Mouse (Mus musculus) forebrain, embryonic 16.5 days (tissue): ENCODE measurements around the gene Cnrip1. TPM values are rescaled to one million over a fixed set of nuclear protein-coding genes. Genes with fewer than 3 reads are reported as not detected.

Experiments
- ATAC-seq: fragments of 200-750 bp; cut with Nextera tagmentation; 2 replicates; pipeline ENCODE4 v1.8.0; 2017; ENCODE audit warnings: mild to moderate bottlenecking, moderate library complexity
- H3K27ac ChIP-seq: fragments of 300-500 bp; sonication (generic); 2 replicates; pipeline ENCODE4 v1.5.1; 2014; ENCODE audit warnings: low read length, control low read depth
- H3K27me3 ChIP-seq: fragments of 300-500 bp; sonication (generic); replicated peaks from 2 replicates; pipeline ENCODE4 v1.6.1; 2014; ENCODE audit warnings: low read length; ENCODE audit not compliant: control insufficient read depth, insufficient read depth
- H3K36me3 ChIP-seq: fragments of 300-500 bp; sonication (generic); 2 replicates; pipeline ENCODE4 v1.6.1; 2014; ENCODE audit not compliant: control insufficient read depth, insufficient read depth
- H3K4me1 ChIP-seq: fragments of 300-500 bp; sonication (generic); replicated peaks from 2 replicates; pipeline ENCODE4 v1.6.1; 2014; ENCODE audit warnings: low read length; ENCODE audit not compliant: control insufficient read depth, insufficient read depth
- H3K4me2 ChIP-seq: fragments of 300-500 bp; sonication (generic); 2 replicates; pipeline ENCODE4 v1.6.1; 2014; ENCODE audit warnings: mild to moderate bottlenecking, low read length, control low read depth
- H3K4me3 ChIP-seq: fragments of 300-500 bp; sonication (generic); replicated peaks from 2 replicates; pipeline ENCODE4 v1.5.1; 2014; ENCODE audit warnings: mild to moderate bottlenecking, low read length, control low read depth
- H3K9ac ChIP-seq: fragments of 300-500 bp; sonication (generic); replicated peaks from 2 replicates; pipeline ENCODE4 v1.6.1; 2014; ENCODE audit warnings: low read depth, low read length, control low read depth
- H3K9me3 ChIP-seq: fragments of 300-500 bp; sonication (generic); 2 replicates; pipeline ENCODE4 v1.6.1; 2016; ENCODE audit warnings: low read length; ENCODE audit not compliant: control insufficient read depth
- WGBS: fragments of 180-500 bp; shearing (Covaris S2); extraction: QIAGEN DNeasy Blood & Tissue Kit; methylation state at CpG from one replicate; pipeline ENCODE4 v1.1.7; 2014; 5-methylcytosine and 5-hydroxymethylcytosine counted together
- polyA plus RNA-seq: library from polyadenylated mRNA; unstranded; fragments of >200 nt; fragmentation: Nextera tagmentation; extraction: Ambion mirVana; gene quantifications from 2 replicates; pipeline ENCODE4 v1.2.1, GENCODE M21; 2015

Gene Cnrip1
- polyA plus RNA-seq, 1 experiment from 2014 or later = 160 TPM

GRCm38 (mm10) chr11:17083866-17084265 lies 32.5 kb downstream of the Cnrip1 start:
- ATAC-seq = no peak
- Histone ChIP-seq H3K4me1 (no peaks in the 10 kb centered on the region), H3K36me3 (no peaks in the 10 kb centered on the region), H3K4me2 (no peak overlapping the region), H3K27ac (no peak overlapping the region), H3K27me3 (no peaks in the 10 kb centered on the region), H3K9me3 (no peaks in the 10 kb centered on the region), H3K9ac (no peak overlapping the region), H3K4me3 (no peak overlapping the region)
- 58% methylated on average over 1 of the region's 1 CpGs for WGBS

- 15% methylated on average over 5 of the region's 5 CpGs for WGBS
- Histone ChIP-seq H3K27me3 (no peaks in the 10 kb centered on the region), H3K9me3 (no peaks in the 10 kb centered on the region), H3K4me3 (no peak overlapping the region), H3K9ac (no peak overlapping the region), H3K27ac (no peak overlapping the region), H3K4me1 (no peaks in the 10 kb centered on the region), H3K36me3 (no peaks in the 10 kb centered on the region), H3K4me2 (no peak overlapping the region)
- ATAC-seq = no peak
Observed at GRCm38 (mm10) chr11:17086106-17086505, 34.7 kb downstream of the Cnrip1 start.

- H3K9ac ChIP-seq = no peak overlapping the region
- H3K9me3 ChIP-seq = no peaks in the 10 kb centered on the region
- H3K27me3 ChIP-seq = no peaks in the 10 kb centered on the region
- H3K36me3 ChIP-seq = no peaks in the 10 kb centered on the region
- no peak overlapping the region for H3K4me2 ChIP-seq
- no peaks in the 10 kb centered on the region for H3K4me1 ChIP-seq
- no peak for ATAC-seq
- 82% methylated on average over 5 of the region's 5 CpGs for WGBS
- no peak overlapping the region for H3K4me3 ChIP-seq
- H3K27ac ChIP-seq = no peak overlapping the region
Observed at GRCm38 (mm10) chr11:17106936-17107335, 55.5 kb downstream of the Cnrip1 start.

GRCm38 (mm10) chr11:17107359-17107758 lies 56.0 kb downstream of the Cnrip1 start:
- H3K4me1 ChIP-seq = no peaks in the 10 kb centered on the region
- no peaks in the 10 kb centered on the region for H3K27me3 ChIP-seq
- H3K9me3 ChIP-seq = no peaks in the 10 kb centered on the region
- H3K27ac ChIP-seq = no peak overlapping the region
- no peaks in the 10 kb centered on the region for H3K36me3 ChIP-seq
- no peak for ATAC-seq
- no peak overlapping the region for H3K9ac ChIP-seq
- WGBS = 83% methylated on average over 6 of the region's 6 CpGs
- no peak overlapping the region for H3K4me2 ChIP-seq
- no peak overlapping the region for H3K4me3 ChIP-seq

GRCm38 (mm10) chr11:17112419-17113090 lies 61.2 kb downstream of the Cnrip1 start:
- Histone ChIP-seq H3K9me3 (no peaks in the 10 kb centered on the region), H3K27ac (no peak overlapping the region), H3K36me3 (no peaks in the 10 kb centered on the region), H3K9ac (no peak overlapping the region), H3K4me1 (no peaks in the 10 kb centered on the region), H3K27me3 (no peaks in the 10 kb centered on the region), H3K4me2 (no peak overlapping the region), H3K4me3 (no peak overlapping the region)
- ATAC-seq = no peak
- 68% methylated on average over 1 of the region's 1 CpGs for WGBS

- ATAC-seq = no peak
Observed at GRCm38 (mm10) chr11:17126418-17126817, 75.0 kb downstream of the Cnrip1 start.

More at GRCm38 (mm10) chr11:17126418-17126817, 75.0 kb downstream of the Cnrip1 start:
- Histone ChIP-seq H3K27ac (no peak overlapping the region), H3K9ac (no peak overlapping the region), H3K27me3 (no peaks in the 10 kb centered on the region), H3K4me2 (no peak overlapping the region), H3K4me3 (no peak overlapping the region), H3K9me3 (no peaks in the 10 kb centered on the region), H3K36me3 (no peaks in the 10 kb centered on the region), H3K4me1 (no peaks in the 10 kb centered on the region)
- WGBS = 74% methylated on average over 2 of the region's 2 CpGs

Other genes with a start within 250 kb of the Cnrip1 start
- 0.91 and 1.1 TPM in 2 replicates for gene Fbxo48, start 100.2 kb upstream of the Cnrip1 start, polyA plus RNA-seq
- gene Plek, start 795 bp downstream of the Cnrip1 start, polyA plus RNA-seq = 3.2 and 3.3 TPM in 2 replicates
- gene Ppp3r1, start 107.7 kb downstream of the Cnrip1 start, polyA plus RNA-seq = 182 and 194 TPM in 2 replicates
- gene Wdr92, start 130.5 kb downstream of the Cnrip1 start, polyA plus RNA-seq = 17.5 and 19.4 TPM in 2 replicates
- gene Pno1, start 160.0 kb downstream of the Cnrip1 start, polyA plus RNA-seq = 44.7 and 47.7 TPM in 2 replicates
- gene C1d, start 206.0 kb downstream of the Cnrip1 start, polyA plus RNA-seq = 107 and 111 TPM in 2 replicates